Mouse (Mus musculus) CH12.LX (cell line): ENCODE results near the gene Hecw2. TPM values are rescaled to one million over a fixed set of nuclear protein-coding genes. Genes with fewer than 3 reads are reported as not detected.

Experiments used
- DNase-seq: peaks from one replicate; pipeline ENCODE4 v3.0.0-alpha.2; 2013; ENCODE audit errors: extremely low read depth
- H3K27ac ChIP-seq: 2 replicates; pipeline ENCODE4 v1.5.1; 2012; ENCODE audit warnings: low read depth, mild to moderate bottlenecking, control low read depth, moderate library complexity; ENCODE audit not compliant: insufficient read depth
- H3K27me3 ChIP-seq: replicated peaks from 2 replicates; pipeline ENCODE3; 2012; ENCODE audit warnings: inconsistent platforms
- H3K36me3 ChIP-seq, 2 experiments: replicated peaks in 1 of 2; 2 replicates each; pipeline versions ENCODE3 to v1.6.1; 2012; ENCODE audit warnings: inconsistent platforms in 1 of 2, low read length in 1 of 2, mild to moderate bottlenecking in 1 of 2, mixed read lengths in 1 of 2, moderate library complexity in 1 of 2; ENCODE audit not compliant: control insufficient read depth in 1 of 2, insufficient read depth in 1 of 2
- H3K4me1 ChIP-seq, 2 experiments: 2 replicates each; pipeline ENCODE4 v1.6.1; 2012; ENCODE audit warnings: inconsistent platforms in 1 of 2, moderate library complexity in 1 of 2; ENCODE audit not compliant: insufficient read depth in 2 of 2, control insufficient read depth in 1 of 2
- H3K4me2 ChIP-seq: 2 replicates; pipeline ENCODE4 v1.6.1; 2012; ENCODE audit warnings: low read depth, mild to moderate bottlenecking, control low read depth; ENCODE audit not compliant: poor library complexity, insufficient read depth, severe bottlenecking
- H3K4me3 ChIP-seq, 3 experiments: fragments of 150-350 bp in 1 of 3; sonication (generic) in 1 of 3; replicated peaks in 1 of 3; 2 replicates each; pipeline versions ENCODE3 to v1.5.1; 2011 to 2012; ENCODE audit warnings: low read depth in 2 of 3, low read length in 2 of 3, mild to moderate bottlenecking in 2 of 3, moderate library complexity in 2 of 3, control low read depth in 1 of 3, improper control_type of control experiment in 1 of 3, inconsistent platforms in 1 of 3, mixed read lengths in 1 of 3; ENCODE audit not compliant: poor library complexity in 1 of 3
- H3K79me2 ChIP-seq: replicated peaks from 2 replicates; pipeline ENCODE4 v1.6.1; 2012; ENCODE audit warnings: mild to moderate bottlenecking, moderate library complexity; ENCODE audit not compliant: control insufficient read depth, poor library complexity, insufficient read depth, severe bottlenecking; ENCODE audit errors: extremely low read depth
- H3K9ac ChIP-seq: 2 replicates; pipeline ENCODE4 v1.6.1; 2012; ENCODE audit warnings: low read depth, mild to moderate bottlenecking, control low read depth, moderate library complexity; ENCODE audit not compliant: insufficient read depth
- H3K9me3 ChIP-seq: replicated peaks from 2 replicates; pipeline ENCODE3; 2012; ENCODE audit warnings: low read length, inconsistent platforms, mixed read lengths
- BHLHE40 ChIP-seq: IDR thresholded peaks from 2 replicates; pipeline ENCODE4 v1.6.1; 2011; ENCODE audit warnings: mild to moderate bottlenecking, low read depth, low read length, improper control_type of control experiment
- CHD1 ChIP-seq: IDR thresholded peaks from 2 replicates; pipeline ENCODE4 v1.6.1; 2012; ENCODE audit warnings: low read depth, low read length, improper control_type of control experiment, inconsistent platforms
- CHD2 ChIP-seq: IDR thresholded peaks from 2 replicates; pipeline ENCODE4 v1.6.1; 2011; ENCODE audit warnings: low read length, improper control_type of control experiment
- E2F4 ChIP-seq: IDR thresholded peaks from 2 replicates; pipeline ENCODE4 v1.6.1; 2011; ENCODE audit warnings: low read depth, low read length, improper control_type of control experiment; ENCODE audit not compliant: insufficient replicate concordance
- ELF1 ChIP-seq: IDR thresholded peaks from 2 replicates; pipeline ENCODE4 v1.6.1; 2014; ENCODE audit warnings: low read depth, mild to moderate bottlenecking, inconsistent platforms, low read length, improper control_type of control experiment
- EP300 ChIP-seq: IDR thresholded peaks from 2 replicates; pipeline ENCODE4 v1.6.1; 2011; ENCODE audit warnings: low read length, improper control_type of control experiment
- ETS1 ChIP-seq: conservative IDR thresholded peaks from 2 replicates; pipeline ENCODE4 v1.6.1; 2012; ENCODE audit warnings: low read depth, mild to moderate bottlenecking, inconsistent platforms, low read length, improper control_type of control experiment, moderate library complexity
- GABPA ChIP-seq: IDR thresholded peaks from 2 replicates; pipeline ENCODE4 v1.6.1; 2012; ENCODE audit warnings: low read depth, low read length, improper control_type of control experiment, inconsistent platforms; ENCODE audit not compliant: insufficient replicate concordance
- HCFC1 ChIP-seq: IDR thresholded peaks from 2 replicates; pipeline ENCODE4 v1.6.1; 2012; ENCODE audit warnings: low read depth, mild to moderate bottlenecking, inconsistent platforms, low read length, improper control_type of control experiment
- JUND ChIP-seq: conservative IDR thresholded peaks from 2 replicates; pipeline ENCODE4 v1.6.1; 2011; ENCODE audit warnings: low read depth, low read length, improper control_type of control experiment
- MEF2A ChIP-seq: IDR thresholded peaks from 2 replicates; pipeline ENCODE4 v1.6.1; 2014; ENCODE audit warnings: low read depth, mild to moderate bottlenecking, inconsistent platforms, low read length, improper control_type of control experiment, borderline replicate concordance
- MYC ChIP-seq: IDR thresholded peaks from 2 replicates; pipeline ENCODE4 v1.6.1; 2011; ENCODE audit warnings: low read depth, mild to moderate bottlenecking, improper control_type of control experiment, low read length
- NELFE ChIP-seq: IDR thresholded peaks from 2 replicates; pipeline ENCODE4 v1.6.1; 2011; ENCODE audit warnings: low read depth, low read length, improper control_type of control experiment
- NRF1 ChIP-seq: IDR thresholded peaks from 2 replicates; pipeline ENCODE4 v1.6.1; 2014; ENCODE audit warnings: low read depth, mild to moderate bottlenecking, inconsistent platforms, low read length, improper control_type of control experiment, moderate library complexity
- PAX5 ChIP-seq: IDR thresholded peaks from 2 replicates; pipeline ENCODE4 v1.6.1; 2012; ENCODE audit warnings: low read length, inconsistent platforms, mixed read lengths
- RAD21 ChIP-seq: IDR thresholded peaks from 2 replicates; pipeline ENCODE4 v1.6.1; 2011; ENCODE audit warnings: low read depth, mild to moderate bottlenecking, low read length, improper control_type of control experiment, moderate library complexity
- SIN3A ChIP-seq: IDR thresholded peaks from 2 replicates; pipeline ENCODE4 v1.6.1; 2012; ENCODE audit warnings: low read length, improper control_type of control experiment, inconsistent platforms
- SMC3 ChIP-seq: IDR thresholded peaks from 2 replicates; pipeline ENCODE4 v1.6.1; 2011; ENCODE audit warnings: low read depth, low read length, improper control_type of control experiment
- TBP ChIP-seq: conservative IDR thresholded peaks from 2 replicates; pipeline ENCODE4 v1.6.1; 2011; ENCODE audit warnings: low read depth, low read length, improper control_type of control experiment
- UBTF ChIP-seq: IDR thresholded peaks from 2 replicates; pipeline ENCODE4 v1.6.1; 2012; ENCODE audit warnings: low read depth, mild to moderate bottlenecking, inconsistent platforms, low read length, improper control_type of control experiment, moderate library complexity
- USF1 ChIP-seq: IDR thresholded peaks from 2 replicates; pipeline ENCODE4 v1.6.1; 2014; ENCODE audit warnings: low read depth, mild to moderate bottlenecking, inconsistent platforms, low read length, improper control_type of control experiment
- USF2 ChIP-seq: conservative IDR thresholded peaks from 2 replicates; pipeline ENCODE4 v1.6.1; 2011; ENCODE audit warnings: low read depth, low read length, improper control_type of control experiment
- ZKSCAN1 ChIP-seq: IDR thresholded peaks from 2 replicates; pipeline ENCODE4 v1.6.1; 2012; ENCODE audit warnings: low read depth, inconsistent platforms, low read length, improper control_type of control experiment, borderline replicate concordance
- ZNF384 ChIP-seq: IDR thresholded peaks from 2 replicates; pipeline ENCODE4 v1.6.1; 2012; ENCODE audit warnings: low read depth, low read length, improper control_type of control experiment, inconsistent platforms
- dilution Hi-C: fragments of 300-500 bp; cut with MboI; formaldehyde crosslinking; loops from 2 replicates; pipeline ENCODE4 v1.14.3; 2020; ENCODE audit warnings: low sequenced_read_pairs; ENCODE audit not compliant: extremely low pct_unique_long_range_greater_than_20kb, extremely low pct_ligation_motif_present
- in situ Hi-C: fragments of 300-500 bp; cut with MboI; formaldehyde crosslinking; loops from 3 replicates; pipeline ENCODE4 v1.14.3; 2019; ENCODE audit warnings: low sequenced_read_pairs, low pct_ligation_motif_present, low pct_unique_long_range_greater_than_20kb, mixed read lengths
- polyA plus RNA-seq: library from polyadenylated mRNA; unstranded; fragments of >175 nt; gene quantifications from 2 replicates; pipeline ENCODE4 v1.2.1, GENCODE M21; 2012; ENCODE audit warnings: low read depth; ENCODE audit not compliant: insufficient read length
- total RNA-seq, 2 experiments: library from RNA; depleted of rRNA; stranded (reverse); fragments of 300-350 nt in 1 of 2; fragments of >200 nt in 1 of 2; gene quantifications; 2 replicates each; pipeline ENCODE4 v1.2.3; 2012 to 2014

Hecw2 gene
- total and polyA plus RNA-seq, 3 experiments: 0.05 to 0.59 (median 0.14) TPM

DNA sequence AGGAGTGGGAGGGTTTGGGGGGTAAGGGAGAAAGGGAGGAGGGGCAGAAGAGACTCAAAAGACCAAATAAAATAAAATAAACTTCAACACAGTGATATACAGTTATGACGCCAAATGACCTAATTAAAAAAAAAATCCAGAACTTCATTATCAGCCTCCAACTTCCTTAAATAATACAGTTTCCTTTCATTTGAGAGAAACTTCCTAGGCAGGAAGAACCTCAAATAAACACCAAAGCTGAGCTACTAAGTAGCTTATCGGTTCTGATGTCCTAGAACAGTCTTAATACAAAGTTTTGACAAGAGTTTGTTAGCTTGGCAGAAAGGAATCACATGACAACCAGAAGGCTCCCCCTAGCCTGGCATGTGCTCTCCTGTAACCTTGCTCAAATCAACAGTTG, 177.3 kb downstream of the Hecw2 start:
- dilution Hi-C loops: no loop called here
- Histone ChIP-seq H3K4me3 (no peak overlapping the region), H3K79me2 (no peaks in the 10 kb centered on the region), H3K36me3 (no peaks in the 10 kb centered on the region), H3K27me3 (no peaks in the 10 kb centered on the region), H3K27ac (no peak overlapping the region), H3K4me2 (no peak overlapping the region), H3K4me1 (peaks cover 3 to 14% of the 10 kb centered on the region in 2 experiments; a peak in 2 of 4 replicates), H3K9me3 (no peaks in the 10 kb centered on the region), H3K9ac (no peak overlapping the region)
- in situ Hi-C loops: no loop called here
- no peak for DNase-seq
- no peak for TF ChIP-seq PAX5
- TF ChIP-seq ZKSCAN1: no peak
- no peak for TF ChIP-seq SMC3
- TF ChIP-seq TBP: no peak
- TF ChIP-seq USF1: no peak
- TF ChIP-seq JUND: no peak
- TF ChIP-seq CHD1: no peak
- TF ChIP-seq MYC: no peak
- no peak for TF ChIP-seq ELF1
- no peak for TF ChIP-seq USF2
- TF ChIP-seq HCFC1: no peak
- TF ChIP-seq NELFE: no peak
- no peak for TF ChIP-seq EP300
- no peak for TF ChIP-seq MEF2A
- no peak for TF ChIP-seq ZNF384
- TF ChIP-seq NRF1: no peak
- TF ChIP-seq UBTF: no peak
- no peak for TF ChIP-seq CHD2
- no peak for TF ChIP-seq E2F4

DNA sequence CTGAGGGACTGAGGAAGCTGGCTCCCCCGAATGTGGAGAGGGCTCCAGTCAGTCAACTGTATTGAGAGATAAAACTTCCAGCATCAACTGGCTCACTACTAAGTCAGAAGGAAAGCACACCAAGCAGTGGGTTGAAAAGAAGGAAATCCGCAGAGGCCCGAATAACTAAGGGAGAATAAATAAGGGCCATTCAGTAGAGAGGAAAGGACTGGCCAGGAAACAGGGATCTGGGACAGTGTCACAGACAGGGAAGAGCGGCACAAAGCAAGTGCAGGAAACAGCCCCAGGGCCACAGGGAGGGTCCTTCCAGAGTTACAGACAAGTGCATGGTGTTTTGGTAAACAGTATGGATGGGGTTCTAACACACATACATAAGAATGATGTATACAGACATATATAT, 179.2 kb downstream of the Hecw2 start:
- Histone ChIP-seq H3K4me2 (no peak overlapping the region), H3K27ac (no peak overlapping the region), H3K4me3 (no peak overlapping the region), H3K27me3 (no peaks in the 10 kb centered on the region), H3K79me2 (no peaks in the 10 kb centered on the region), H3K9ac (no peak overlapping the region), H3K9me3 (no peaks in the 10 kb centered on the region), H3K4me1 (peaks cover 3 to 14% of the 10 kb centered on the region in 2 experiments; a peak in 2 of 4 replicates), H3K36me3 (no peaks in the 10 kb centered on the region)
- no peak for DNase-seq
- in situ Hi-C loops (no loop called here), dilution Hi-C loops (no loop called here)
- no peak for TF ChIP-seq HCFC1
- no peak for TF ChIP-seq SMC3
- no peak for TF ChIP-seq MYC
- TF ChIP-seq RAD21: no peak
- TF ChIP-seq MEF2A: no peak
- no peak for TF ChIP-seq E2F4
- no peak for TF ChIP-seq ELF1
- no peak for TF ChIP-seq NELFE
- no peak for TF ChIP-seq BHLHE40
- no peak for TF ChIP-seq SIN3A
- TF ChIP-seq ETS1: no peak
- no peak for TF ChIP-seq UBTF
- no peak for TF ChIP-seq GABPA
